Mouse (Mus musculus): ENCODE results near the gene Lactb.

GRCm38 (mm10) chr9:66918672-66919330 lies 56.5 kb downstream of the Lactb start:
- no peak for TF ChIP-seq GATA1 (IDR thresholded peaks at IDR 0.05; ENCODE audit: borderline replicate concordance, low read length)
- no peak for TF ChIP-seq FLI1 (IDR thresholded peaks at IDR 0.05; ENCODE audit: low read length)
